Mouse (Mus musculus) ES-E14 (cell line): ENCODE measurements around the gene Pramef12.

Experiments
- CHD2 ChIP-seq: IDR thresholded peaks from 2 replicates; pipeline ENCODE4 v1.6.1; 2014; ENCODE audit warnings: mild to moderate bottlenecking, low read depth, low read length, inconsistent platforms
- HCFC1 ChIP-seq: IDR thresholded peaks from 2 replicates; pipeline ENCODE4 v1.6.1; 2012; ENCODE audit warnings: low read length, inconsistent platforms, borderline replicate concordance; ENCODE audit not compliant: insufficient read depth
- ZC3H11A ChIP-seq: IDR thresholded peaks from 2 replicates; pipeline ENCODE4 v1.6.1; 2012; ENCODE audit warnings: low read depth, mild to moderate bottlenecking, inconsistent platforms, low read length, borderline replicate concordance
- ZNF384 ChIP-seq: IDR thresholded peaks from 2 replicates; pipeline ENCODE4 v1.6.1; 2012; ENCODE audit warnings: low read depth, low read length, inconsistent platforms

DNA sequence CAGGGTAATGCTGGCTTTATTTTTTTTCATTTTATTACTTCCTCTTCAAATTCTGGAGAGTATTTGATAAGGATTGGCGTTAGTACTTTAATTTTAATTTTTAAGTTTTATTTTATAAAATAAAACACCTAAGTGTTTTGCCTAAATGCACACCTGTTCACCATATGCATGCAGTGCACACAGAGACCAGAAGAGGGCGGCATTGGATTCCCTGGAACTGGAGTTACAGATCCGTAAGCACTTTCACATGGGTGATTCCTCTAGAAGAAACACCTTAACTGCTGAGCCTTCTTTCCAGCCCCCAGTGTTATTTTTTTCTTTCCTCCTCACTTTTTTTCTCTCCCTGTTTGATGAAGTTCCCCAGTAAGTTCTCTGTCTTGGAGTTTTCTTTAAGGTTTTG lies 20.6 kb upstream of the Pramef12 start:
- no peak for TF ChIP-seq CHD2
- no peak for TF ChIP-seq ZNF384
- TF ChIP-seq HCFC1, result no peak
- TF ChIP-seq ZC3H11A, result peak; percentile 43; the same call in 1 of the 2 replicates
